Mouse (Mus musculus) olfactory bulb, adult 2 months (tissue): ENCODE data around the gene Ubb.

Experiments
- CTCF ChIP-seq: fragments of 200-500 bp; IDR thresholded peaks from 2 replicates; pipeline ENCODE4 v1.5.1; 2012; ENCODE audit warnings: low read depth, mild to moderate bottlenecking, low read length, moderate library complexity; ENCODE audit not compliant: insufficient read depth
- POLR2A ChIP-seq: fragments of 200-500 bp; IDR thresholded peaks from 2 replicates; pipeline ENCODE4 v1.6.1; 2012; ENCODE audit warnings: mild to moderate bottlenecking, low read depth, low read length, moderate library complexity; ENCODE audit not compliant: insufficient read depth

DNA sequence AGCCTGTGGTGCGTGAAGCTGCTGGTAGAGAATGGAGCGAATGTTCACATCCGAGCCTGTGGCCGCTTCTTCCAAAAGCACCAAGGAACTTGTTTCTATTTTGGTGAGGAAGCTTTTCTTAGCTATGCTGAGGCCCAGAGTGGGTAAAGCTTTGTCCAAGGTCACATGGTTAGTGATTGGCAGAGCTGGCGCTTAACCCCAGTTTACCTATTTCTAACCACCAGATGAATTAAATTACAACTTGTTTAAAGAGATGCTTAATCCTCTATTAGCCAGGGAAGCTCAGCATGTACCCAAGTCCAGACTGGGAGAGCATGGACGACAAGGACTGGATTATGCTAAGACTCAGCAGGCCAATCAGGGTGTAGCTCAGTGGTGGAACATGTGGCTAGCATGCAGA, 32.1 kb downstream of the Ubb start:
- TF ChIP-seq CTCF (no peak), POLR2A (no peak)
